Mouse (Mus musculus) neural tube, embryonic 14.5 days (tissue): ENCODE results near the gene Cwh43. TPM values are rescaled to one million over a fixed set of nuclear protein-coding genes. Genes with fewer than 3 reads are reported as not detected.

Source experiments
- ATAC-seq: fragments of 200-750 bp; cut with Nextera tagmentation; 2 replicates; pipeline ENCODE4 v1.8.0; 2017; ENCODE audit warnings: low read depth, mild to moderate bottlenecking, moderate TSS enrichment, moderate library complexity
- H3K27ac ChIP-seq: fragments of 300-500 bp; sonication (generic); 2 replicates; pipeline ENCODE4 v1.5.1; 2014; ENCODE audit warnings: low read depth, mild to moderate bottlenecking, control low read depth, low read length, moderate library complexity, mixed read lengths
- H3K27me3 ChIP-seq: fragments of 300-500 bp; sonication (generic); 2 replicates; pipeline ENCODE4 v1.6.1; 2014; ENCODE audit warnings: low read length; ENCODE audit not compliant: control insufficient read depth, insufficient read depth
- H3K36me3 ChIP-seq: fragments of 300-500 bp; sonication (generic); 2 replicates; pipeline ENCODE4 v1.6.1; 2014; ENCODE audit warnings: low read length, mixed read lengths; ENCODE audit not compliant: control insufficient read depth, insufficient read depth
- H3K4me1 ChIP-seq: fragments of 300-500 bp; sonication (generic); 2 replicates; pipeline ENCODE4 v1.6.1; 2014; ENCODE audit warnings: low read length; ENCODE audit not compliant: control insufficient read depth, insufficient read depth
- H3K4me2 ChIP-seq: fragments of 300-500 bp; sonication (generic); 2 replicates; pipeline ENCODE4 v1.6.1; 2014; ENCODE audit warnings: mild to moderate bottlenecking, low read depth, low read length, control low read depth
- H3K4me3 ChIP-seq: fragments of 300-500 bp; sonication (generic); 2 replicates; pipeline ENCODE4 v1.5.1; 2014; ENCODE audit warnings: low read depth, low read length, control low read depth, mixed read lengths
- H3K9ac ChIP-seq: fragments of 300-500 bp; sonication (generic); replicated peaks from 2 replicates; pipeline ENCODE4 v1.6.1; 2014; ENCODE audit warnings: low read depth, mild to moderate bottlenecking, control low read depth, low read length, mixed read lengths
- H3K9me3 ChIP-seq: fragments of 300-500 bp; sonication (generic); 2 replicates; pipeline ENCODE4 v1.6.1; 2016; ENCODE audit warnings: low read length; ENCODE audit not compliant: control insufficient read depth
- WGBS: fragments of 180-500 bp; shearing (Covaris S2); extraction: QIAGEN DNeasy Blood & Tissue Kit; methylation state at CpG from one replicate; pipeline ENCODE4 v1.1.7; 2014; 5-methylcytosine and 5-hydroxymethylcytosine counted together
- polyA plus RNA-seq: library from polyadenylated mRNA; unstranded; fragments of >200 nt; fragmentation: Nextera tagmentation; extraction: Ambion mirVana; gene quantifications from 2 replicates; pipeline ENCODE4 v1.2.1, GENCODE M21; 2014

The Cwh43 gene
- polyA plus RNA-seq, 1 experiment from 2014 or later = 0.88 TPM

DNA sequence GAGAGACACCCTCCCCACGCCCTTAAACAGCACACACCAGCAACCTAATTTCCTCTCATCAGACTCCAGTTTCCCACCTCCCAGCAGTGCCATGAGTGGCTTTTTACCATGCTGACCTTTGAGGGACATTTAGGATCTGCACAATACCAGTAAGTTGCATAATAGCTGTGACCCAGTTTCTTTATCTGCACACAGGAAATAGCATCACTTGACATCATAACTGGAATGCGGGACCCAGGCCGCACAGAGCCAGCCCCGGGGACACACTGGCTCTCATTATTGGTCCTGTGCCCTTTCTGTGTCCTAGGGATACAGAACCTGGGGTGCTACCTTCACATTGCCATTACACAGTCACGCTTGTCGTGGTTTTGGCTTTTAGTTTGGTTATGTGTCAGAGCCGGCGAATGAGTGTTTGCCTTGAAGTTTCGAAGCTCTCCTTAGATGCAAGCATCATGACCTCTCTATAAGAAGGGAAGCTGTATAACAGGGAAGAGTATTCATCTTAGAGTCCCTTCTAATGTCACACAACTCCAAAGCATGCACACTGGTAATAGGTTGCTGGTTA is 23.8 kb upstream of the Cwh43 start:
- no peak overlapping the region for H3K4me3 ChIP-seq
- H3K27me3 ChIP-seq = 0 out of 2 replicates have a peak, but pooled peaks cover 2% of the 10 kb centered on the region
- no peak overlapping the region for H3K9ac ChIP-seq
- H3K4me1 ChIP-seq = no peaks in the 10 kb centered on the region
- H3K4me2 ChIP-seq = no peak overlapping the region
- 86% methylated on average over 9 of the region's 9 CpGs for WGBS
- ATAC-seq = no peak
- no peaks in the 10 kb centered on the region for H3K36me3 ChIP-seq
- no peak overlapping the region for H3K27ac ChIP-seq
- H3K9me3 ChIP-seq = no peaks in the 10 kb centered on the region

DNA sequence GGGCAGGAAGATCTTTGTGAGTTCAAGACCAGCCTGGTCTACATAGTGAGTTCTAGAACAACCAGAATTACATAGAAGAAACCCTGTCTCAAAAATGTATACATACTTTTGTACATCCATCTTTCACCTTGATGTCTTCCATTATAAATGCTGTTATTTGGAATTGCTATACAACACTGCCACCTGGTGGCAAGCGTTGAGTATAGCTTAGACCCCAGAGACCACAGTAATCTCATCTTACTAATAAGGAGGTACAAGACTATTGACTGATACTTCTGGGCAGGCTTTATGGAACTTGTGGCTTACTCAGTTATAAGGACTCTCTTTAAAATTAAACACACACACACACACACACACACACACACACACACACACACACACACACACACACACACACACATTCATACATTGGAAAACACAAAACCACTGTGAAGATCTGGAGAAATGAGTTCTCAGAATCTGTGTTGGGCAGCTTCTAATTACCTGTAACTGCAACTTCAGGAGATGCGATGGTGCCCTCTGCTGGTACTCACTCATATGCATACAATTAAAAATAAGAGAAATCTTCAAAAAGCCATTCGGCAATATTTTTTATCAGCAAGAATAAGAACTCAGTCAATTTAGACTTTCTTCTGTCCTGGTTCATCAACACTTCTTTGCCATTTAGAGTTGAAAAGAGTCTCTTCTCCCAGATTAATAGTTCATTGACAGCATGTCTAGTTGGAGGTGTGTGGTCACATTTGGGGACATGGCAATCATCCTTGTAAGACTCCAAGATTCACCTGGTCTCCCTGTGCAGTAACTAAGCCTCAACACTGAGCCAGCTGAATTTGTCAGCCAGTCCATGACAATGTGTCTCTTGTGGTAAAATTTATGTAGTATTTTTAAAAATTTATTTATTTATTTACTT is 22.9 kb upstream of the Cwh43 start:
- Histone ChIP-seq H3K27ac (no peak overlapping the region), H3K9me3 (no peaks in the 10 kb centered on the region), H3K4me1 (no peaks in the 10 kb centered on the region), H3K4me3 (no peak overlapping the region), H3K9ac (no peak overlapping the region), H3K27me3 (0 out of 2 replicates have a peak, but pooled peaks cover 2% of the 10 kb centered on the region), H3K4me2 (no peak overlapping the region), H3K36me3 (no peaks in the 10 kb centered on the region)
- no peak; the same call in 1 of the 2 replicates for ATAC-seq
- 32% methylated on average over 3 of the region's 3 CpGs for WGBS

DNA sequence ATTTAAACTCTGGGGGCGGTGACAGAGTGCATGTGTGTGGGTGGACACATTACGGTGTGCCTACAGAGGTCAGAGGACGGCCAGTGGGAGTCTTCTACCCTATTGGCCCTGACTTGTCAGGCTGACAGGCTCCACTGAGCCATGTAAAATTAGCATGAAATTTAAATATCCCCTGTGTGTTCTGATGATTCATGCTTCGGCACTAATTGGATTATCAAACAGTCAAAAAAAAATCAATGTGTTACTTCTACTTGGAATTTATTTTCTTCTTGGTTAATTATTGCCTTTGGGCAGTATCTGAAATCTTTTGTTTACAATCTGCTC is 22.3 kb upstream of the Cwh43 start:
- Histone ChIP-seq H3K4me3 (no peak overlapping the region), H3K27me3 (0 out of 2 replicates have a peak, but pooled peaks cover 2% of the 10 kb centered on the region), H3K4me2 (no peak overlapping the region), H3K27ac (no peak overlapping the region), H3K4me1 (no peaks in the 10 kb centered on the region), H3K36me3 (no peaks in the 10 kb centered on the region), H3K9ac (no peak overlapping the region), H3K9me3 (no peaks in the 10 kb centered on the region)
- WGBS = 29% methylated on average over 4 of the region's 4 CpGs
- no peak for ATAC-seq

DNA sequence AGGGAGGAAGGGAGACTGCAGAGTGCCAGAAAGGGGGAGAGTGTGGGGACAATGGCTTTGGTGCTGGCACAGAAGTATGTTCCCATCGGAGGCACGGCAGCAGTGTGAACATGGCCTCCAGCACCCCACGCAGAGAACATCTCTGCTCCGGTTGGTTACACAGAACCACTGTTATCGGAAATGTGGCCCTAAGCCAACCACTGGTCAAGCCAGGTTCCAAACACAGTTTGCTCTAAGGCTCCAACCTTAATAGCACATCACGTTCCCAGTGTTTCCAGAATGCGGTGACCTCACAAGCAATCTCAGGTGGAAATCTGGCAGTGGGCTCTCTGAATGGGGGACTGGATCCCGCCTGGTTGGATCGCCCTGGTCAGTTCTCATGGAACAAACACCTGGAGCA is 12.8 kb upstream of the Cwh43 start:
- H3K36me3 ChIP-seq = no peaks in the 10 kb centered on the region
- no peak for ATAC-seq
- H3K27ac ChIP-seq = no peak overlapping the region
- H3K4me1 ChIP-seq = no peaks in the 10 kb centered on the region
- no peak overlapping the region for H3K4me3 ChIP-seq
- H3K27me3 ChIP-seq = no peaks in the 10 kb centered on the region
- H3K9ac ChIP-seq = no peak overlapping the region
- H3K9me3 ChIP-seq = no peaks in the 10 kb centered on the region
- no peak overlapping the region for H3K4me2 ChIP-seq
- WGBS = 90% methylated on average over 9 of the region's 9 CpGs

DNA sequence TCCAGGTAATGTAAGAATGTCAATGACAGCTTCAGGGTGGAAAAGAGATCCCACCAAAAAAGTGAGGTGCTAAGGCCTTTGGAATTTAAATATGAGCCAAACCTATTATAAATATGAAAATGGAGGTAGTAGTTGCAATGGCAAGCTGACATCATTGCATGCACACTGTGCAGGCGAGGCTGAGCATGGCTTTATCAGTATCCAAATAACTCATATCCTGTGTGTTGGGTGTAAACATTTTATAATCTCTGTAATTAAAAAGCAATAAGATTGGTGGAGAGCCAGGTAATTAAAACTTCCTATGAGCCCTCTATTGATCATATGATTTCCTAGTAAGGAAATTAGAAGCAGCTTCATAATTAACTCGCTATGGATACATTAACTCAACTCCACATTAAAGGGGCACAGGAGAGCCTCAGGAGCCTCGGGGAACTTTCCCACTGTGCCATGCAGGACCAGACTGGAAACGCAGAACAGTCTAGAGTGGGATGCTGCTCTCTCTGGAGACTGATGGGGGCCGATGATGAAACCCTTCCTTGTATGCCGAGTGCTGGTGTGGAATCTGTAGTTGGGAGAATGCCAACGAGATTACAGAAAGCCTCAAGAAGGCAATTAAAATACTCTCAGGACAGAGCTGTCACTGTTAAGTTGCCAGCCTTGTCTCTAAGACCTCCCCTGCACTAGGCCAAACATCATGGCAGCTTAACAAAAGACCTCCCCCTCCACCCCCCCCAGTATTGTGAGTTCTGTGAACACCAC is 5.9 kb upstream of the Cwh43 start:
- Histone ChIP-seq H3K4me1 (peaks cover 8% of the 10 kb centered on the region; the same call in 1 of the 2 replicates), H3K27ac (0 out of 2 replicates have a peak overlapping the region, but pooled peaks have one; percentile 34), H3K4me3 (no peak overlapping the region), H3K36me3 (no peaks in the 10 kb centered on the region), H3K9ac (no peak overlapping the region), H3K4me2 (no peak overlapping the region), H3K27me3 (no peaks in the 10 kb centered on the region), H3K9me3 (no peaks in the 10 kb centered on the region)
- ATAC-seq = peak; percentile 92
- WGBS = 34% methylated on average over 7 of the region's 7 CpGs

DNA sequence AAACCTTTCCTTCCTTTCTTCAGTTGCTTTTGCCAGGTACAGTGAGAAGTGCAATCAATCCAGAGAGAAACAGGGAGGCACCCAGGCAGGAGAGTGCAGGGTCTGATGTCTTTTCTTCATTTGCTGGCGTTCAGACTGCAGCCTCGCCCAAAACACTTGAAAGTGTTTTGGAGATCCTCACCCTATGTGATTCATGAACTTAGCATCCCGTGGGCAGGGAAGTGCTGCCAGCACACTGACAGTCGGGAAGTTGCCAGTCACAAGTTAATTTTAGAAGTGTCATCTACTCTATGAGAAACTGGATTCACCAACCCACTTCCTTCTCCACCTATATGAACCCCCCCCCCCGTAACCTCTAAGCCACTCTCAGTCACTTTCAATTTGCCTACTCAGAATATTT is 4.5 kb upstream of the Cwh43 start:
- no peak for ATAC-seq
- H3K9me3 ChIP-seq = no peaks in the 10 kb centered on the region
- H3K27me3 ChIP-seq = 0 out of 2 replicates have a peak, but pooled peaks cover 6% of the 10 kb centered on the region
- no peak overlapping the region for H3K4me2 ChIP-seq
- no peak overlapping the region for H3K4me3 ChIP-seq
- 78% methylated on average over 5 of the region's 5 CpGs for WGBS
- H3K36me3 ChIP-seq = no peaks in the 10 kb centered on the region
- H3K27ac ChIP-seq = no peak overlapping the region
- H3K4me1 ChIP-seq = peaks cover 12% of the 10 kb centered on the region
- no peak overlapping the region for H3K9ac ChIP-seq

DNA sequence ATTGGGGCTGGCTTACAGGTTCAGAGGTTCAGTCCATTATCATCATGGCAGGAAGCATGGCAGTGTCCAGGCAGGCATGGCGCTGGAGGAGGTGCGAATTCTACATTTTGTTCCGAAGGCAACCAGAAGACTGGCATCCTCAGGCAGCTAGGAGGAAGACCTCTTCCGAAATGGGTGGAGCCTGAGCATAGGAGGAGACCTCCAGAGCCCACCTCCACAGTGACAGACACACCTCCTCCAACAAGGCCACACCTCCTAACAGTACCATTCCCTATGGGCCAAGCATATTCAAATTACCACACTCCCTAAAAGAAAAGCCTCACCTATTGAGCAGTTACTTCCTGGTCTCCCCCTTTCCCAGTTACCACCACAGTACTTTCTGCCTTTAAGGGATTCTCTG is 3.0 kb upstream of the Cwh43 start:
- H3K9me3 ChIP-seq = no peaks in the 10 kb centered on the region
- WGBS = 90% methylated on average over 4 of the region's 4 CpGs
- no peak overlapping the region for H3K27ac ChIP-seq
- no peak for ATAC-seq
- no peak overlapping the region for H3K4me2 ChIP-seq
- H3K4me3 ChIP-seq = no peak overlapping the region
- peaks cover 10% of the 10 kb centered on the region; the same call in 1 of the 2 replicates for H3K27me3 ChIP-seq
- no peaks in the 10 kb centered on the region for H3K36me3 ChIP-seq
- no peak overlapping the region for H3K9ac ChIP-seq
- H3K4me1 ChIP-seq = peaks cover 12% of the 10 kb centered on the region

DNA sequence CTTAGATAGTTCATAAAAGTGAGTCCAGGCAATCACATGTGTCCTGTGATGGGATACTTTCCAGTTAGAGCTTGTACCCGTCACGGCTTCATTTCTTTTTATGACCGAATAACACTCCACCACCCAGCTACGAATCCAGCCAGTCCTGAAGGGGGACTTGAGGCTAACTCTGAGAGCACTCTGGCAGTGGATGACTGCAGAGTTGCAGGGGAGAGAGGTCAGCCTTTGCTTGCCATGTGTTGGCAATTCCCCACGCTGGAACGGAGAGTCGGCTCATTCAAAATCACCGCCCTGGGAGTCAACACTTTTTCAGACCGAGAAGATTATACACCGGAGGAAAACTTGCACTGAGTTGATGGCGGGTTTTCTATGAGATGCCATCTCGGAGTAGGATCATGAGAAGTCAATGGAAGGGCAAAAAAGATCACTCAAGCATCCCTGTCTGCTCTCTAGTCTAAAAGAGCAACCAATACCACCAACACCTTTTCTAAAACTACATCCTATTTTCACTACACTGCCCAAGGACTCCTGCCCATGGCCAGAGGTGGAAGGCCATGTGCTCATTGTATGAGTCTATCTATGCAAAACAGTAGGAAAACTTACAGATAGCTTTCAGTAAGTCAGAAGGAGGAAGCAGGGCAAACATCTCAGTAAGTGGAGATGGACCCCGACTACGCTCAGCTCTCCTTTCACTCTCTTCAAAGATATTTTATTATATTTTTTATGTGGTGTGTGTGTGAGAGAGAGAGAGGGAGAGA is 2.4 kb upstream of the Cwh43 start:
- Histone ChIP-seq H3K9me3 (no peaks in the 10 kb centered on the region), H3K4me3 (no peak overlapping the region), H3K36me3 (no peaks in the 10 kb centered on the region), H3K27me3 (peaks cover 10% of the 10 kb centered on the region; the same call in 1 of the 2 replicates), H3K4me1 (peaks cover 12% of the 10 kb centered on the region), H3K4me2 (no peak overlapping the region), H3K27ac (no peak overlapping the region), H3K9ac (no peak overlapping the region)
- WGBS = 84% methylated on average over 14 of the region's 14 CpGs
- no peak for ATAC-seq
